Mouse (Mus musculus) embryo, embryonic 11.5 days (tissue): ENCODE results near the gene Gm5458.
"Not testable (repeated sequence)": the region's sequence is repeated elsewhere in the genome, so short reads cannot be mapped to it uniquely, and the experiment has no call there.

Experiments used
- DNase-seq: peaks from one replicate; pipeline ENCODE4 v3.0.0-alpha.2; 2012; ENCODE audit warnings: low read depth, low spot score

The Gm5458 gene

DNA sequence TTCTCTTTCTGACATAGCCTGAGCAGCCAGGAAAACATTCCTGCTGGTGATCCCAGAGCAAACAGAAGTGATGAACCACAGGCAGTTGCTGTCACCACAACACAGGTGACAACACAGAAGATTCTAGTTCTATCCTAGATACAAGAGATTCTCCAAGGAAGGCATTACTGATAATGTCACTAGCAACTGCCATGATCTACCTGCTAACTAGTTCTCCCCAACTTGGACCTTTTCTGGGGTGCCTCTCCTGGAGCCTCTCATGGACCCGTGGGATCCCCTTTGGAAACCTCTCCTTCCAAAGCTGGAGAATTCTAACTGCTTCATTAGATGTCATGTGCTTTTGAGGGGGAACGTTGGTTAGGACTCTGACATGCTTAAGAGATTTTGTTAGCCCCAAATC is at the start of gene Gm5458:
Gene Gm5458, minus strand, starts transcription at position 101 of the 400 bp plus-strand sequence.
- DNase-seq: not testable (repeated sequence)

DNA sequence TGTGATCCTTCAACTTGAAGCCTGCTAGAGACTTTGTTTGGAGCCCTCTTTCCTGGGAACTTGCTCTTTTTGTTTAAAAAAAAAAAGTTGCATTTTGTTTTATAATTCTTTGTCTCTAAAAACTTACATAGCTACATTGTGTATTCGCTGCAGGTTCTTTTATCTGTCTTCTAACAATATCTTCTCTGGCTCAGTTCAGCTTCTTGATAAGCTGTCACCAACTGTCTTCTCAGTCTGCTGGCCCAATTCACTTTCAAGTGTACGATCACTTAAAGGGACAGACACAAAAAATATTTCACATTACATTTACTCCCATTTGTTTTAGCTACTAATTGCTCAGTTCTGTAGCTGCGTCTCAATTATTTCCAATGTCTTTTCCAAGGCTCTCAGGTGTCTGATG is 43.9 kb upstream of the Gm5458 start:
- DNase-seq: no peak

DNA sequence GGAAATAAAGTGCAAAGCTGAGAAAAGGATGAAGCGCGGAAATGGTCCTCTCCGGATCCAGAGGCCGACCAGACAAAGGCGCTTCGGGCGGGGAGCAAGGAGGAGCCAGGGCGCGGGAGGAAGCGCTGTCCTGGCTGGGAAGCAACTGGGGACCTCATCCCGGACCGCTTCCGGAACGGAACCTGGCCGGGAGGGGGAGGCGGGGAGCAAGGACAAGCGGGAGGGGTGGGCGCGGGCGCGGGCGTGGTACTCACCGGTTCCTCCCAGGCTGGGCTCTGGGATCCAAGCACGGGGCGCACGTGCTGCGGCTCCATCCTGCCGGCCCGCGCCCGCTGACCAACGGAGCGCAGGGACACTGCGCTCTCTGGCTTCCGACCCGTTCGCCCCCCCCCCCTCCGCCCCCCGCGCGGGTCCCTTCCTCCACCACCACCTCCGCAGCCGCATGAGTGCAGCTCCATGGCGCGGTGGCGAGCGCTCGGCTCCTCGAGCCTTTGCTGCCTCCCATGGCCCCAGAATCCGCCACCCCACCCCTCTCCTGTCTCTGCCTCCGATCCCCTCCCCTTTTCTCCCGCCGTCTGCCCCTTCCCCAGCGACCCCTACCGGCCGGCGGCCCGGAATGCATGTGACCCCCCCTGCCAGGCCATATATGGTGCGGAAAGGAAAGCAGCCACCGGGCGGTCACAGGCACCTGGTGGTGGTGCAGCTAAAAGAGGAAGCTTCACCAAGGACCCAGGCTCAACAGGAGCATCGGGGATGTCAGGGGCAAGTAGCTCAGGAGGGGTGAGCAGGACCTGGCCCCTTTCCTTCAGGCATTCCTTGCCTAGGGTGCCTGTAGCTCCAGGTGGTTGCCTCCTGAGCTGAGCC is 17.3 kb downstream of the Gm5458 start, which contains the start of gene Gm2237:
Gene Gm2237, minus strand, starts transcription at position 332 of the 864 bp plus-strand sequence.
- DNase-seq: peak; percentile 1

DNA sequence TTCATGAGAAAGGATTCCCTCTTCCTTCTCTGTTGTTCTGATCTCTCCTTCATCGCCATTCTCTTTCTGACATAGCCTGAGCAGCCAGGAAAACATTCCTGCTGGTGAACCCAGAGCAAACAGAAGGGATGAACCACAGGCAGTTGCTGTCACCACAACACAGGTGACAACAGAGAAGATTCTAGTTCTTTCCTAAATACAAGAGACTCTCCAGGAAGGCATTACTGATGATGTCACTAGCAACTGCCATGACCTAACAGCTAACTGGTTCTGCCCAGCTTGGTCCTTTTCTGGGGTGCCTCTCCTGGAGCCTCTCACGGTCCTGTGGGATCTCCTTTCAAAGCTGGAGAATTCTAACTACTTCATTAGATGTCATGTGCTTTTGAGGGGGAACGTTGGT is 52.5 kb downstream of the Gm5458 start, which contains the start of gene Gm2244:
Gene Gm2244, minus strand, starts transcription at position 101 of the 400 bp plus-strand sequence.
- DNase-seq: not testable (repeated sequence)
